Mouse (Mus musculus) kidney, adult 18-20 months (tissue): ENCODE measurements around the gene Cirbp.

Experiments used
- DNase-seq: peaks from one replicate; pipeline ENCODE4 v3.0.0; 2021

Cirbp gene

DNA sequence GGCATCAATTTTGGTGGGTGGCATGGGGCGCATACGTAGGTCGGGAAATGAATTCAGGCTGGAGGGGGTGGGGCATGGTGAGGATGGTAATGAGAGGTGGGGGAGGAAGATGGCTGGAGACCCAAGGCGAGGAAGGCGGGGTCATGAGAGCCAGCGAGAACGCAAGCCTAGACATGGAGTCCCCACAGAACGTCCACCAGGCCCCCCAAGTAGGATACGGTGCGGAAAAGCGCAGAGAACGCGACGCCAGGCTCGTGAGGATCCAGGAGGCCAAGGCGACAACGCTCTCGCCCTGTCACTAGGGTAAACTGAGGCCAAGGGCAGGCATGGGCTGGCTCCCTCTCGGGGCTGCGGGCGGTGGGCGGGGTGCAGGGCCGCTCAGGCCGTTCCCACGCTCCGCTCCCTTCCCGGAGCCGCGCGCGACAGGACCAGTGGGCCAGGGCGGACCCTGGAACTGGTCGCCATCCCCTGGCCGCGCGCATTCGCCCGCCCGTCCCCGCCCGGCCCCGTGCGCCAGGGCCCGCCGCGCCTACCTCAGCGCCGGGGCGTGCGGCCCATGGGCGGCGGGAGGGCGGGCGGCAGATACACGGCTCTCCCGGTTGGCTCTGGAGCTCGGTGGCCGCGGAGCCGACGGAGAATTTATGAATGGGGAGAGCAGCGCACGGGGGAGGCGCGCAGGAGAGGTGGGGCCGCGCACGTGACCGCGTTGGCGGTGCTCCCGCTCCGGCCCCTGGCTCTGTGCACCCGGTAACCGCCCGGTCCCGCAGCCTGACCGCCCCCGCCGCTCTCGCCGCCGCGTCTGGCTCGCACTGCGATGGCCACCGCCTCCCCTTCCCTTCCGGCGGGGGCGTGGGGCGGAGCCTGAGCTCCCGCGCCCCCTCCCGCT lies 27.0 kb upstream of the Cirbp start, which contains the start of gene Atp5d:
Gene Atp5d, plus strand, starts transcription at position 80 of the 886 bp plus-strand sequence.
- peak; percentile 74 for DNase-seq

- DNase-seq = no peak
Measured at GRCm38 (mm10) chr10:80139439-80139775, 26.4 kb upstream of the Cirbp start.

DNA sequence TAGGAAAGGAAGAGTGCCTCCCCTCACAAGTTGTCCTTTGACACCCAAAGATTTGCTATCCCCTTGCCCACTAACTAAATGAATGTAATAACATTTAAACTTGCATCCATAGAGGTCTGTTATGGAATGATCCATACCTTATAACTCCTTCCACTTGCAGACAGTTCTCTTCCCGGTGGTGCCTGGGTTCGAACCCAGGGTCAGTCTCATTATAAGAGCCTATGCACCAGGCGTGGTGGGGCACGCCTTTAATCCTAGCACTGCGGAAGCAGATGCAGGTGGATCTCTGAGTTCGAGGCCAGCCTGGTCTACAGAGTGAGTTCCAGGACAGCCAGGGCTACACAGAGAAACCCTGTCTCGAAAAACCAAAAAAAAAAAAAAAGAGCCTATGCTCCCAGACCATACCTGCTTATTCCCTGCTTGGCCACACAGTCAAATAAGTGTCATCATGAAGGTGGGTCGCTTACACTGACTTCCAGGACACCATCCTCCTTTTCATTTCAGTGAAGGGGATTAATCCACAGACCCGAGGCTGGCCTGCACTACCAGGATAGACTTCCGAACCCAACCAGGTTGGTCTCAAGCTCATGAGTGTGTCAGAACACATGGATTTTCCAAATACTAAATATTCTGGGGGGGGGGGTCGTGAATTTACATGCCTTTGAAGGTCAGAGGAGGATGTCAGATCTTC lies 25.7 kb upstream of the Cirbp start:
- no peak for DNase-seq

DNA sequence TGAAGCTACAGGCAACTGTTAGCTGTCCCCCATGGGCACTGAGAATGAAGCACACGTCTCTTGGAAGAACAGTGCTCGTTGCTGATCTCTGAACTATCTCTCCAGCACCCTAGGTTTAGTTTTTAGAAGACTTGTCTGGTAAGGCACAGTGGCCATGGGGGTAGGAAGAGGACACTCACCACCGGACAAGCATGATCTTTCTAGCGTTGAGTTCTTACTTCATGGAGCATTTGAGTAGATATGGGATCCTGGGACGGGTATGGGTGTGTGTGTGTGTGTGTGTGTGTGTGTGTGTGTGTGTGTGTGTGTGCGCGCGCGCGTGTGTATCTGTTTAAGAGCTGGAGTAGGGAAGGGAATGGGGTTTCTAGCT lies 25.1 kb upstream of the Cirbp start, which contains the start of gene Cbarp:
Gene Cbarp, minus strand, starts transcription at position 170 of the 370 bp plus-strand sequence.
- no peak for DNase-seq

- peak; percentile 95 for DNase-seq
Measured at GRCm38 (mm10) chr10:80141243-80141642, 24.5 kb upstream of the Cirbp start.

DNA sequence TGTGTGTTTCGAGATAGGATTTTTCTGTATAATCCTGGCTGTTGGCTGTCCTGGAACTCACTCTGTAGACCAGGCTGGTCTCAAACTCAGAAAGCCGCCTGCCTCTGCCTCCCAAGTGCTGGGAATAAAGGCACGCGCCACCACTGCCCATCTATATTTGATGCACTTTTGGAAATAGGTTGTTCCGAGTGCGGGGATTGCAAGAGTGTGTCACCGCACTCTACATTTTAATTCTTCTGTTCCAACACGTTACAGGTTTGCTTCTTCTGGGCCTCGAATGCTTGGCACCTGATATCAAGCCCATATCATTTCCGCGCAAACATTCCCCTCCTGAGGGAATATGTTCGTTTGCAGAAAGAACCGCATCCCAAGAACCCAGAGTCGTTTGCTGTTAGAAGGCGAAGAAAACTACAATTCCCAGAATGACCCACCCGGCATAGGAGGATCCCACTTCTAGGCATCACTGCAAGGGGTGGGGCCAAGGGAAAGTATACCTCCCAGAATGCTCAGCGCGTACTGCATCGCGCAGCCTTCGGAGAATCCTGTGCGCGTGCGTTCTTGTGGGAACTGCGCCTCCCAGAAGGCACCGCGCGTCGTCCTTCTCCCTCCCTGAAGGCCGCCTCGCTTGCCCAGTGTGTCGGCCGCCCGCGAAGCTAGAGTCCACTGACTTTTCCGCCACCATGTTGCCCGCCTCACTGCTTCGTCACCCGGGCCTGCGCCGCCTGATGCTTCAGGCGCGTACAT lies 23.8 kb upstream of the Cirbp start:
- DNase-seq = peak; percentile 94

DNA sequence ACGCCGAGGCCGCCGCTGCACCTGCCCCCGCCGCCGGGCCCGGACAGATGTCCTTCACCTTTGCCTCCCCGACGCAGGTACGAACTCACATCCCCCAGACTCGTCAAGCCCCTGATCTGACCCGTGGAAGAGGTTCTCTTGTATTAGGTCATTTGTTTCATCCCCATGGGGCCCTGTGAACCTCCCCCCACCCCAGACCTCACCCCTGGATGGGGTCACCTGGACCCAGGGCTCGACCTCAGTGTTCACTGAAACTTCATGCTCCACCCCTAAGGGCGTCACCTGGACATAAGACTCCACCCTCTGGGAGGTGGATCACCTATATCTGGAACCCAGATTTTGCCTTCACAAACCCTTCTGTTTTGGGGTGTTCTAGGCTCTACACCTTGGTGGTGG lies 23.3 kb upstream of the Cirbp start:
- DNase-seq = no peak

DNA sequence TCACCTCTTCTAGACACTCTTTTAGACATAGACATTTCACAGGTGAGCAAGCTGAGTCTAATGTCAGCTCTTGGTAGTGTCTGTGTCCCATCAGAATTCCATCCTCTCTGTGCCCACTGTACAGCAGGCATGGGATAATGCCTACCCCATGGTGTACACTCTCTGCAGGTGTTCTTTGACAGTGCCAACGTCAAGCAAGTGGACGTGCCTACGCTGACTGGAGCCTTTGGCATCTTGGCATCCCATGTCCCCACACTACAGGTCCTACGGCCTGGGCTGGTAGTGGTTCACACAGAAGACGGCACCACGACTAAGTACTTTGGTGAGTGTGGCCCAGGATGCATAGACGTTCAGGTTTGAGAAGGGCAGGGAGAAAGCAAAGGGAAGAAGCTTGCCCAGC lies 22.1 kb upstream of the Cirbp start:
- no peak for DNase-seq

GRCm38 (mm10) chr10:80144159-80144558 lies 21.6 kb upstream of the Cirbp start:
- no peak for DNase-seq

DNA sequence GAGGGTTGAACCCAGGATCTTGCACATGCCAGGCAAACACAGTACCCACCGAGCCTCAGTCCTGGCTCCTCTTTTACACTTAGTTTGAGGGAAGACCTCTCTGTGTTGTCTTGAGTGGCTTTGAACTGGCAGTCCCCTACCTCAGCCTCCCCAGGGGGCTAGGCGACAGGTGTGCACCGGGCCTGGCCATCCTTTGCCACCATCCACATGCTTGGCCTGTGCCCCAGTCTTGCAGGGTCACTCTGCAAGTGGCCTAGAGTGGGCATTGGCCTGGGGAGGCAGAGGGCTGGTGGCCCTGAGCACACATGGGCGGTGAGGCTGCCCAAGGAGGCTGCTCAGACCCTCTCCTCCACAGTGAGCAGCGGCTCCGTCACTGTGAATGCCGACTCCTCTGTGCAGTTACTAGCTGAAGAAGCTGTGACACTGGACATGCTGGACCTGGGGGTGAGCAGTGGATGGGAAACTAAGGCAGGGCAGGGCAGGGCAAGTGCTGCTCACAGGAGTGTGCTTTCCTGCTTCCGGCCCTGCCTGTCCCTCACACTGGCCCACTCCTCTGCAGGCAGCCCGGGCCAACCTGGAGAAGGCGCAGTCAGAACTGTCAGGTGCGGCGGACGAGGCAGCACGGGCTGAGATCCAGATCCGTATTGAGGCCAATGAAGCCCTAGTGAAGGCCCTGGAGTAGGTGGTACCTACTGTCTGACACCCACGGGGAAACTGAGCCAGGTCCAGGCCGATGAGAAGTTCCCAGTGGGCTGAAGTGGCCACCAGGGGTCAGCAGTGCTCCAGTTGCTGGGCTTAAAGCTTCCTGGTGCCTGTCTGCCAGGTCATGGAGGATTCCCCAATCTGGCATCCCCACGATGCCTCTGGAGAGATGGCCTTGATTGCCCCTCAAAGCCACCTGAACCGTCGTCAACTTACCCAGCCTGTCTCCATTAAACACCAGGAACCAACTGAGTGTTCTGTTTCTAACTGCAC lies 20.6 kb upstream of the Cirbp start:
- peak; percentile 79 for DNase-seq

GRCm38 (mm10) chr10:80145896-80146295 lies 19.9 kb upstream of the Cirbp start:
- DNase-seq = peak; percentile 79

DNA sequence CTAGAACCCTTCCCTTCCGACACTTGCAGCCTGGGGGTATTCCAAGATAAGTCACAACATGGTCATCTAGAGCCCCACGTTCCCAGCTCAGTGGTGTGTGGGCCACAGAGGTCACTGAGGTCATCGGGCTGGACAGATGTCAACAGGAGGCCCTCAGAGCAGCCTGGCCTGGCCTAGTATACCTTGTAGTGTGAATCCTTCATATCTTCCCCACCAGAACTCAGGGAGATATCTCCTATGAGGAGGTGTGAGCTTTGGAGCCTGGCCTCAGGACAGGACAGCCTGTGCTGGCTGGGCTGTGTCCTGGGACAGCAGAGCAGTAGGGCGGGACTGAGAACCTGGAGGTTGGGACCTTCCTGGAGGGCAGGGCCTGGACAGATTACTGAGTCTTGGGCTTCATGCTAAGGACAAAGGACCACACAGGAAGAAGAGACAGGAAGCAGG lies 19.2 kb upstream of the Cirbp start:
- peak; percentile 71 for DNase-seq

DNA sequence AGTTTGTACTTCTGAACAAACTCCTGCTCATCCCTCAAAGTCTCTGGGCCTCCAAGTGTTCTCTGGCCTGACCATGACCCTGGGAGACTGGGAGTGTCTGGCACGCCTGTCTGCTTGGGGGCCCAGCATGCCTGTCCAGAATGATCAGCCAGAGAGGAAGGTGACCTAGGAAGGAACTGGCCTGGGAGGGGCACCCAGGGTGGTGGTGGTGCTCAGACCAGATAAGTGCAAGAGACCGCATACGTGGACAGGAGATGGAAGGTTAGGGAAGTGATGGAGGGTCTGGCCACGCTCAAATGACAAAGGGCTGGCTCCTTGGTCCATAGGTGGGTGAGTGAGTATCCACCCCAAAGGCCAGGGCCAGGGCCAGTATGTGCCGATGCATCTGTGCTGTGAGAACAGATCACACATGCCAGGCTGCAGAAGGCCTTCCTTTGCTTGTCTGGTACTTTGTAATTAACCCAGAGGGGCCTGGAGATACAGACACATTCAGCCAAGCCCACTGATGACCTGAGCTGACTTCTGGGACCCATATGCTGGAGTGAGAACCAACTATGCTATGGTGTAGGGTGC lies 18.6 kb upstream of the Cirbp start:
- DNase-seq = peak; percentile 43

DNA sequence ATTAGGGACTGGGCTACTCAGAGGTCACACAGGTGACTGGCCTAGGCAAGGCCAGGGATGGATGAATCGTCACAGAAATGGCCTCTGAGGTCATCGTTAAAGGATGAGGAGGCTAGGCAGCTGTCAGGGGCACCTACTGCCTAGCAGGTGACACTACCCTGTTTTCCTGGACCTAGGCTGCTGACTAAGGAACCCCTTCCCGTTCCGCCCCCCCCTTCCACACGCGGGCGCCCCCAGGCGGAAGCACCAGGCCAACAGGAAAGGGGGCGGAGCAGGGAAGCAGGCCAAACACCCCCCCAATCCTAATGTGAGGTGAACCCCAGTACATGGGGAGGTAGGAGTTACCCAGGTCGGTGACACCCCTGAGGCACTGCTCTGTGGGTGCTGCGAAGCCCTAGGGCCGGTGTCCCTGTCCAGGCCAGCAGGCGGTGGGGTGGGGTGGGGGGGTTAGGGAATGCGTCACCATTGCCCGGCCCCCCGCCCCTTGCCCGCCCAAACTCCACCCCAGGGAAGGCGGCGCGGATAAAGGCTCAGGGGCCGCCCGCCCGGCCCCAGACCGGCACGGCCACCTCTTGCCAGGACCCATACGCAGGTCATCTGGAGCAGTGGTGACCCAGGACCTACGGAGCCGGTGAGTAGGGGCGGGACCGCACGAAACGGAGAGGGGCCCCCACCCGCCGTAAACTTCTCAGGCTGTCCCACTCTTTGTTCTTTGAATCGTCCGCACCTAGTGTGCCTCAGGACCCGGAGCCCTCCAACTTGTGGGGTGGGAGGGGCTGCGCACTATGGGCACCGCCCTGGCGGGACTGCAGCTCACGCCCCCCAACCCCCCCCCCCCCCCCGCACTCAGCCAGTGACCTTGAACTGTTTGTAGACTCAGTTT lies 17.8 kb upstream of the Cirbp start, which contains the start of gene Midn:
Gene Midn, plus strand, starts transcription at position 554 of the 883 bp plus-strand sequence.
- DNase-seq = peak; percentile 92

GRCm38 (mm10) chr10:80148610-80149290 lies 17.0 kb upstream of the Cirbp start:
- peak; percentile 97 for DNase-seq

DNA sequence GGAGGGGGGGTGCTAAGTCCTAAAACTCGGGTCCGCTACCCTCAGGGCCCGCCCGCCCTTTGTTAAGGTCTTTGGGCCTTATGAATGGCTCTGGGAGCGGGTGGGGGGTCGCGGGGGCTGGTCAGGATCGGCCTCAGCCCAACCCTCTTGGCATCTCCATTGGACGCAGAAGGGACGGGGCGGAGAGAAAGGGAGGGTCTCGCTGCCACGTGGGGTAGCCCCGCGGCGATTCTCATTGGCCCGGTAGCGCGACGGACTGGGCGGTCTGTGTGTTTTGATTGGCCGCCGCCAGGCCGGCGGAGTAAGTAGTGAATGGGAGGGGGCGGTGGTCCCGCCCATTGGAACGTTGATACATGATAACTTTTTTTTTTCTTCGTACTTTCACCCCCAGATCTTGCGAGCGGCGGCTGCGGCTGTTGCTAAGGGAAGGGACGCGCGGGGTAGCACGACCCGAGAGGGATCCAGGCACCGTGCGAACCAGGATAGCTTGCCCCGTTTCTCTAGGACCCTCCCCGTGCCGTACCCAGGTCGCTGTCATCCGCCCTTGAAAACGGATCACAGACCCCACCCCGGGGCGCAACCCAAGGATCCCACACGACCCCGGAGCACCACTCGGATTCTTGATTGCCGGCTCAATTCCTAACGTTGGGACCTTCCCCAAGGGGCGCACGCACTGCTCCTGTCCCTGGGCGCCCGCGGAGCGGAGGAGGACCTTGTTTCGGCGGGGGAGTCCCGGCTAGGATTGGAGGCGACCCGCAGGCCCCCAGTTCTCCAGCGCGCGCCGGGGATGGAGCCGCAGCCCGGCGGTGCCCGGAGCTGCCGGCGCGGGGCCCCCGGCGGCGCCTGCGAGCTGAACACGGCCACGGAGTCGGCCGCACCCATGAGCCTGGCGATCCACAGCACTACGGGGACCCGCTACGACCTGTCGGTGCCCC lies 16.2 kb upstream of the Cirbp start:
- DNase-seq = peak; percentile 98

DNA sequence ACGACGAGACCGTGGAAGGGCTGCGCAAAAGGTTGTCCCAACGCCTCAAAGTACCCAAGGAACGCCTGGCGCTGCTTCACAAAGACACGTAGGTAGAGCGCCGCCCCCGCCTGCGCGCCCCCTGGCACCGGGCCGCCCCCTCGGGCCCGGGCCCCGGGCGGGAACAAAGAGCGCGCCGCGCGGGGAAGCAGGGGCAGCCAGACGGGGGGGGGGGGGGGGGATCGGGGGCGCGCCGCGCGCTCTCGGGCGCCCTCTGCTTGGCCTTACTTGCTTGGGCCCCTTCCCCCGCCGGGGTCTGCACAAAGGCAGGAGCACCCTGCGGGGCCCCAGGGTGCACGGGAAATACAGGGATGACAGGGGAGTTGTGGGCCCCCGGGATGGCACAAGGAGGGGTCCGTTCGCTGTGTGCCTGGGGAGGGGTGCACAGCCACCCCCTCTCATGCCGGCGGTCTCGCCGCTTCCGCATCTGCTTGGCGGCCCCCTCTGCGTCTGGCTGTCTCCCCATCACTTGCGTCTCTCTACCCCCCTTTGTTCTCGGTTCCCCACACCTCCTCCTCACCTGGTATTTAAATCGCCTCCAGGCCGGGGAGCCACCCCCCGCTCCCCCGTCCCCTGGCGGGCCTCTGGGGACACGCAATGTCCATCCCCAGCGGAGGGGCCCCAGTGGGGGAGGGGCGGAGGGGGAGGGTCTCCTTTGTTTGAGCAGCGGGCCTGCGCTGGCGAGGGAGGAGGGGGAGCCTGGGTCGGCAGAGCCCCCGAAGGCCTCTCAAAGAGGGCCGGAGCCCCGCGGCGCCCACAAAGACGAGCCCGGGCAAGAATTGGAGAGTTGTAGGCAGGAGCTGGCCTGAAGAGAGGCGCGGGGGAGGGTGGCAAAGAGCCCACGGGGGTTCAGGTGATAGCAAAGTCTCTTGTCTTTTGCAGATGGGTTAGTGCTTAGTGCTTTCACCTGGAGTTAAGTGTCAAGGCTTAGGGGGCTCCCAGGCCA lies 15.3 kb upstream of the Cirbp start:
- peak; percentile 64 for DNase-seq
